Mouse (Mus musculus): ENCODE measurements at regions not wholly inside any gene's neighbourhood (a gene's known extent, or its start where the extent isn't known, plus 50 kb on each side); places are given as distances from the start of the nearest gene placed in this dataset.
A peak's percentile ranks its signal among the peaks of the same experiment; 100 is the strongest.

DNA sequence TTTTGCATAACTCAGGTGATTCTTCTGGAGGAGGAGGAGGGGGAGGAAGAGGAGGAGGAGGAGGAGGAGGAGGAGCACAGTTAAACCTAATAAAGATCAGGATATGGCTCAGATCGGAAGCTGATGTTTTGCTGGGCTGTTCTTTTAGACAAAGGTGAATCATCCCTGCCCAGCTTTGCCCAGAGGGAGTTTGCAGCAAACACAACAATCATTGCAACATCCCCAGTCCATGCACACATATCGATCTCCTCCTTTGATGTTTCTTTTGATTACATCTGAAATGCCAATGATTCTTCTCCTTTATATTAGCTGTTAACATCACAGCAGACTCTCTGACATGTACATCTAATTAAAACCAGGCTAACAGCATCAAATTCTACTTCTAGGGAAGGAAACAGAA lies 156.9 kb downstream of the Dad1 start:
- no peak for DNase-seq

DNA sequence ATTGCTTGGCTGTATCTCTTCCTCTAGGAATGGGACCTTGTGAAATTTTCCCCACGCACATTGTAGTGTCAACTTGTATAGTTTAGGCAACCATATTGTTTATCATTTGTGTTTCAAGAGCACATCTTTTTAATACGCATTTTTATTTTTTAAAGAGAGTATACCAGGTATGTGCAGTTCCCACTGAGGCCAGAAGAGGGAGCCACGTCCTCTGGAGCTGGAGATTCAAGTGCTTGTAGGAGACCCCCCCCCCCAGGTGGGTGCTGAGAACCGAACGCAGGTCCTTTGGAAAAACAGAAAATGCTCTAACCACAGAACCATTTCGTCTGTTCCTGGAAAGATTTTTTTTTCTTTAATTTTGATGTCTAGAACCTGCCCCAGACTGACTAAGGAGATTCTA lies 161.5 kb downstream of the Dad1 start:
- DNase-seq, result no peak

DNA sequence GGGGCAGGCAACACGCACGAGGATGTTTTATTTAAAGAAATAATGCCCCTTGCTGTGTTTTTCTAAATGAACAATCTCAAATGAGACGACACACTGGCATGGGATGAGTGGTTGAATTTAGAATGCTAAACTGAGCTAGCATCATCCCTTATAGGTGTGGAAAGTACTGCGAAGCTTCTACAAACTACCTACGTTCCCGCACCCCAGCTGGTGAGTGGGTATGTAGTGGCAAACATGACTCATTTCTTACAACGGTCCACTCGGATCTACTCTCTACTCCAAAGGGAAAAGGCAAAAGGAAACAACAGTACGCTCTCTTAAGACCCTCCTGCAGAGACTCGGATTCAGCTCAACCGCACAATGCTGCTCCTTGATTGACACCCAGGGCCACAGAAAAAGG lies 167.2 kb downstream of the Dad1 start:
- peak; percentile 87 for DNase-seq

DNA sequence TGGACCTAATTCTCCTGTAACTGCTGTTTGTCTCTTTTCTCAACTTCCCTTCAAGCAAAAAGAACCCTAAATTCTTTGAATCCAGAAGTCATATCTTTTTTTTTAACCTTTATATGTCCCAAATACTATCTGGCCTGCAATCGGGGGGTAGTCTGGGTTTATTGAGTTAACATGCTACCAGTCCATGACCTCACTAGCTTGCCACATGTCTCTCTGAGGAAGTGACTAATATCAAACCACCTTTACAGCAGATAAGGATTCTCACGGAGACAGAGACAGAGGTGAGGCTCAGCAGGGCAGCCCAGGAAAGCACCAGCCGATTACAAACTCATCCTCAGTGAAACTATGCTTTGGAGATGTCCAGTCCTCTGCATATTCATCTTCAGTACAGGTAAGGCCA lies 179.2 kb downstream of the Dad1 start:
- DNase-seq, result no peak

DNA sequence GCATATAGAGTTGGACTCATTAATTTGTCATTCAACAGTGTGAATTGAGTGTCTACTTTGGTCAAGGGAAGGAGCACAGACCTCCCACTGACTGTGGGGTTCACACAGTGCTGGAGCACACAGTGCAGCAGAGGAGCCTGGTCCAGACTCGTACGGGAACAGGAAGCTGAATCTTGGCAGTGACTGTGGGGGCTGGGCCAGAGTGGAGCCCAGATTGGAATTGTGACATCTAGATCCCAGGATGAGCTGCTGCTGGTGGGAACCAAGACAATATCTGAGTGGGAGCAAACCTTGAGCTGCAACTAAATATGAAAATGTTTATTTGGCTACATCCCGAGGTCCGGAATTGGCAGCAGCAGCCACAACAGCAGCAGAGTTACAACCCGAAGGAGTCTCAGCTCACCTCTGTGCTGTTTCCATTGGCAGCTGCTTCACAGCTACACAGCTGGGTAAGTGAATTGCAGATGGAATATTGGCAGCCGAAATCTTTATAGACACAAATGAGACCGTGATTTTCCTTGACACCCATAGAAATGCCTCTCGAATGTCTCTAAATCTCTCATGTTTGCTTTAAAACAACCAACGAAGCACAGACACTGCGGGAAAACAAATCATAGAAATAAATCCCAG lies 181.5 kb downstream of the Dad1 start:
- DNase-seq, result no peak

DNA sequence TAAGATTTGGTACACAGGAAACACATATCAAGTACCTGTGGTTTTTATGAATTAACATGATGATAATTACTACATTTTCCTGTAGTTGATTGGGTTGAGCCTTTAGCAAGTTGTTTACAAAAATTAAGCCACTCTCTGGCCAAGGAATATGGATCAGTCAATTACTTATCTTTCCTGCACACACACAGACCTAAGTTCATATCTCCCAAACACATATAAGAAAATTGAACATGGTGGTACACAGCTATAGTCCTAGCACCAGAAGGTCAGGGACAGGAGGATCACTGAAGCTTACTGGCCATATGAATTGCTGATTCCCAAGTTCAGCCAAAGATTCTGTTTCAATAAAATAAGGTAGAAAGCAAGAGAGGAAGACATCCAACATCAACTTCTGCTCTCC lies 183.7 kb downstream of the Dad1 start:
- no peak for DNase-seq

DNA sequence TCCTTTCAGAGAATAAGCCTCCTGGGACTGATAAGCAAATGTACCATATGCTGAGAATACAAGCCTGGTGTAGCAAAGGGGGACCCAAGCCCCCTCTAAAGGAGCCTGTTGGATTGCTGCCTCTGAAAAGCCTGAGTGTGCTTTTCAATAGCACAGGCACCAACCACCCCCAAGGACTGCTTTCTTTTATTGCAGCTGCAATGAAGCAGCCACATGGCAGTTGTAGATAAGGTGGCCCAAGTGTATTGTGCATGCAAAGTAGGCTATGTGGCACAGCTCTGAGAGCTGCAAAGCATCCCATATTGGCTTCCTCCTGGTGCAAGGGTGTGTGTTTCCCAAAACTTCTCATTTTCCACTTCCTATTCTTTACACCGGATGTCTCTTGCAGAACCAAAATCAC lies 185.2 kb downstream of the Dad1 start:
- DNase-seq, result no peak

DNA sequence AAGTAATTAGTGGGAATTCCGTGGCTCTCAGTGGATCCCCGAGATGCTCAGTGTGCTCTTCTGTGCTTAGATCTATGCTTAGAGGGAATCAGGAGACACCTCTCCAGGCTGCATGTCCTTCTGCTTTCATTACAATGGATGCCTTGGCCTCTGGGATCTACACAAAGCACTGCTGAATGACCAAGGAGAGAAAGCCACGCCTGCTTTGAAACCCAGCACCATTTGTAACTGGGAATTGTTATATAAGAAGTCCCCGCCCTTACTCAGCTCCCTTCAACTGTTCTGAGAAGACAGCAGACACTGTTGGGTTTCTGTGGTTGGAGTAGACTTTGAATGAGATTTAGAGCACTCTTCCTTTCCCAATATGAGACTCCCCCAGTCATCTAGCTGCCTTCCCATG lies 188.4 kb downstream of the Dad1 start:
- no peak for DNase-seq

DNA sequence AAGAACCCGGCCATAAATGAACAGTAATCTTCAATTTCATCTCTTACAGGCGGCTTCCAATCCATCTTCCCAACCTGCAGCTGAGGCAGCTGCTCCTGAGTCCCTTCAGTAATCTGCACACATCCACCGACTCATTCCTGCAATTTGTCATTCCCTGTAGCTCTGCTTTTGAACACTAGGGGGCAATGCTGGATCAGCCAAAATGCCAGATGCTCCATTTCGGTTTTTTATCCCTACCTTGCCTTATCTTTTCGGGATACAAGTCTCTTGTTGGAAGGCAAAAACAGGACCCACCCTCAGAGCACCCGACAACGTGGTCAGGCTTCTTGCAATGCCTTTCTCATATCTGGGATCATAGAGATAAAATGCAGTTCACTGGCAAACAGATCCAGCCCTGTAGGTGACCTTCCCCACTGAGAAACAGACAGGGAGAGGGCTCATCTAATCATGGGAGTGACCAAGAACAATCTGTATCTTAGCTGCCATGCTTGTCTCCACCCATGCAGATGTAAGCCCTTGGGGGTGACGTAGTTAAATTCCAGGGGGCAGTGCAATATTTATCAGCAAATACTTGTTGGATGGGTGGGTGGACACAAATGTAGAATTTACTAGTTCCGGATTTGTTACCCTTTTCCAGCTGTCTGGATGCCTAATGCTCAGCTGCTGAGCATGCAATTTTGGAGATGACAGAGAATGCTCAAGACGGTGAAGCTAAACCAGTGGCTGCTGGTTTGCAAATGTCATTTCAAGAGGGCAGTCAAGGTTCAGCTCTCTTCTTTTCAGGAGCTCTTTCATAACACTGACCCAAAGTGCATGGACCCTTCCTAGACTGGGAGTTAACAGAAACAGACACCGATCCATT lies 189.1 kb downstream of the Dad1 start:
- DNase-seq, result peak; percentile 82

DNA sequence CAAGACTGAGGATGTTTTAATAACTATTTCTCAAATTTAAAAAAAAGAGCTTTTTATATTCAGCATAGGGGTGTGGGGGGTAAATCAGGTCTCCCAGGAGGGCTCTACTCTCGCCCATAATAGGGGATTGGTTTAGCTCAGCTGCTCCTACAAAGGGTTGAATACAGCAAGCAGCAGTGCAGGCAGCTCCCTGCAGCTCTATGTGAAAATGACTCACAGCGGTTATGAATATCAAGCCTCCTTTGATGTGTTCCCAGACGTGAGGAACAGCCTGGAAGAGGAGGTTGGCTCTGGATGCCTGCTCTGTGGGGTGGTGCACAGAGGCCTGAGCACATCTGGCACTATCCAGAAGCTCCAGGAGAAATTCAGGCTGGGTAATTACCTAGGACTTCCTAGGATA lies 192.3 kb downstream of the Dad1 start:
- peak; percentile 69 for DNase-seq

DNA sequence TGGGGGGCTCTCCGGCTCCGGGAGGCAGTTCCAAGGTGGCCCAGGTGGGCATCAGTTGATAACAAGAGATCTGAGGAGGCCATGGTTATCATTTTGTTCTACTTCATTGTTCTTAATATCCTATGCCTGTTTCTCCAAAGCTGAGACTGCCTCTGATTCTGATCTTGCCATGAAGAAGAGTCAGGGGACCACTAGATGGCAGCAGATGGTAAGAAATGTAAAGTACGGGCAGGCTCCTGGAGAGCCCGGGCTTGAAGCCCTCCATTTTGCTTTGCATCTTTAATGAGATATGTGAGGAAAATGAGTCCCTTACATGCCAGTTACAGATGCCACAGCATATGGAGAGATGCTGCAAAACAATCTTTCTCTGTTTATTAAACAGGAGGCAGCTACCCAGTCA lies 194.1 kb downstream of the Dad1 start:
- DNase-seq, result peak; percentile 85

DNA sequence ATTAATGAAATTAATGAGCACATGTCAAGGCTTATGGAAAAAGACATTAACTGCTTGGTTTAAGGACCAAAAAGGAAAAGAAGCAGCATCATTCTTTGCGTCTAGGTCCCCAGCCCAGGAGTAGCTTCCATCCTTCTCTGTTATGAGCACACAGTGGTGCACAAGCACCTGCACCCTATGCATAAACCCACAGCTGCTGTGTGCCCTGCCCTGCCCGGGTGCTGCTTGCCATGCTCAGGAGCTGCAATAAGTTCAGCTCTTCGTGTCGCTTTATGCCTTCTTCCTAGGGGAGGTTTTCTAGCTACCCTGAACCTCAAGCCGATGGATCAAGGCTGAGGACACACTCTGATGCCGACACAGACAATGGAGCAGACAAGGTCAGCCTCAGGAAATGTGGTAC lies 194.8 kb downstream of the Dad1 start:
- DNase-seq, result no peak

DNA sequence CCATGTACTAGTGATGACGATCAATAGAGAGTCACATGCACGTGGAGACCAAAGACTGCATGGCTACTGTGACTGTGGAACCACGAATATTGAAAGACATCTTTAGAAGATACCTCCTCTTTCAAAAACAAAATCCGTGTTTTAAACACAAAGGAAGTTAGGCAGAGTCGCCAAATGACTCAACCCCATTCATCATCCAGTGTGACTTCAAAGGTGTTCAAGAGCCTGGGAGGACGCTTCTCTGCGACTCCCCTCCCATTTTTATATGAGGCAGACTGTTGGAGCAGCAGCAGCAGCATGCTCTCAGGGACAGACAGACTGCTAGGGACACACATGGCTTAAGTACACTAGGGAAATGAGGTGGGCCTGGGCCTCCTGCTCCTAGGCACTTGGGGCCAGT lies 197.2 kb downstream of the Dad1 start:
- DNase-seq, result no peak

DNA sequence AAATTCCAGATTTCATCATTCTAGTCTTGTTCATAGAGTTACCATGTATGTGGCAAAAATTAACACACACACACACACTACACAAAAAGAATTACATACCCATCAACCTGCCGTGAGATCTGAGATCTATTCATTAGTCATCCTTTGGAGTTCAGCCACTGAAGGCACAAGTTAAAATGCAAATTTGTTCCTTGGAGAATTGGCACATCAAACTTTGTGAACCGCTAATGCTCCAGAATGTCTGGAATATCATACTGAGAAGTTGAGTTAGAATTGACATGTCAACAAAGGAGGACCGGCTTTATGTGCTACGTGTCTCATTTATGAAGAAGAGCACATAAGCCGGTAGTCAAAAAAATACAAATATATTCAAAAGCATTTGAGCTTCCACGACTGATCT lies 198.5 kb downstream of the Dad1 start:
- no peak for DNase-seq

DNA sequence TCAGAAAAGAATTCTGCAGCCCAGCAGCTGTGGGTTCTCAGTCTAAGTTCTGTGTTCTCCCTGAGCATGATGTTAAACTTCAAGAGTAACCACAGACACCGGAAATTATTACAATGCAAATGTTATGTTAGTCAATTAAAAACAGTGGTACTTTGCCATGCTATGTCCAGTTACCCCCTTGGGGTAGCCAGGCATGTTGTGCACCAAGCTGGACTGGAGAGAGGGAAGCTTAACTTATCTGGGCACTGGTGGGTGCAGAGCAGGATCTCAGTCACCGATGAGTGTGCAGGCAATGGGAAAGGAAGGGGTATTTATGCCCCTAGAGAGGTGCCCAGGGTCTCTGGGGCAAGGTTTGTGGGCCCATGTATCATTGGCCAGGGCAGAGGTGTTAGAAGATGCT lies 211.6 kb downstream of the Dad1 start:
- no peak for DNase-seq

DNA sequence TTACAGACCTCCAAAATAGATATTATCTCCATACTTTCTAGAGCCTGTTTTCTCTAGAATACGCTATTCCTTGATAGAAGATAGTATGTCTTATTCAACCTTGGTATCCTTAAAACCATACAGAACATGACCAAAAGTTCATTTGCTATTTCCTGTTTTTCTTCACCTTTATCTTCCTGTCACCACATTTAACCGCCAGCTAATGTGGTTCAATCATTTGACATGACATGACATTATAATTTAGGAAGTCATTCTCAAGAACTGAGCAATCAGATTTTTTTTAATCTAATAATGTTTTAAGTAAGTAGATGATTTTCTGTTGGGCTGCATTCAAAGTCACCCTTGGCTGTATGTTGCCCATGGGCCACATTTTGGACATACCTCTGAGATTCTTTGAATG lies 213.3 kb downstream of the Dad1 start:
- no peak for DNase-seq

DNA sequence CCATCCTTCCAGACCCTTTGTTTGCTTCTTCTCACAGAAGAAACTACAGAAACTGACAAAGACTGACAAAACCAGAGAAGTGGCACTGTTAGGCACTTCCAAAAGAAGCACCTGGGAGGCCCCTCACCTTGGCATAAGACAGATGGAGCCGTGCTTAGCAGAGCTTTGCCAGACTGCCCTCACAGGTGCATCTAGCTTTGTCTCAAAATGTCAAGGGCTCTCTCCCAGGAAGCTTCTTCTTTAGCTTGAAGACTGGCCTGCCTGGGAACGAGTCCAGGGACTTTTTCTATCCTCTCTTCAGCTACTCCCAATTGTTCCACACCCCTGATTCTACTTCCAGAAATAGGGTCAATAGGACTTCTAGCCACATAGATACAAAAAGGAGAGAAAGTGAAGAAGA lies 219.4 kb downstream of the Dad1 start:
- DNase-seq, result no peak

DNA sequence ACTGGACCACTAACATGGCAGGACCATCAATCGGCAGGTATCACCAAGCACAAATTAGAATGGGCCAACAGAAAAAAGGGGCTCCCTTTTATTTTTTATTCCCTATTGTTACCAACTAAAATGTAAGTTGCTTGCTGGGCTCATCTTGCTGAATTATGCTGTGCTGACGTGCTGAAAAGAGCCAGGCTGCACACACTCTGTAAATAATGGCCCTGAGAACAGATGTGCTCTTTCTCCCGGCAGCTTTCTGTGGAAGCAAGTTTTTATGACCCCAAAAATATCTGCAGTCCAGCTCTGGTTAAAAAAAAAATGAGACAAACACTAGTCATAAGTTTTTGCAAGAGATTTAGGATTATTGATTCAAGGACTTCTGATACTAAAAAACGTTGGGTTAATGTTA lies 230.4 kb downstream of the Dad1 start:
- no peak for DNase-seq

DNA sequence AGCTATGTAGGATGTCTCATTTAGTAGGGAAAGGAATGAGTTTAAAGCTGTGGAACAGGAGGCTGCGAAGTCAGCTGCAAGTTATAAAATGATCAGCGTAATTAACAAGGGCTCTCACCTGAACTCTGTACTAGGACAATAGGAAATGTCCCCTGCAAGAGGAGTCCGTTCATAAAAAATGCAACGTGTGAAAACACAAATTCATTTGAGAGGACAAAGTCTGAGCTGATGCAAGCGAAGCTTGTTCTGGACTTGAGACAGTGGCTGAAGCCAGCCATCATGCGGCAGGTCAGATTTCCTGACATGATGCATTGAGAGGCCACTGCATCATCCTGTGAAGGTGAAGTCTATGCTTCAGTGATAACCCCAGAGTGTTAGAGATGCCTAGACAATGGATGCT lies 232.5 kb downstream of the Dad1 start:
- DNase-seq, result no peak

DNA sequence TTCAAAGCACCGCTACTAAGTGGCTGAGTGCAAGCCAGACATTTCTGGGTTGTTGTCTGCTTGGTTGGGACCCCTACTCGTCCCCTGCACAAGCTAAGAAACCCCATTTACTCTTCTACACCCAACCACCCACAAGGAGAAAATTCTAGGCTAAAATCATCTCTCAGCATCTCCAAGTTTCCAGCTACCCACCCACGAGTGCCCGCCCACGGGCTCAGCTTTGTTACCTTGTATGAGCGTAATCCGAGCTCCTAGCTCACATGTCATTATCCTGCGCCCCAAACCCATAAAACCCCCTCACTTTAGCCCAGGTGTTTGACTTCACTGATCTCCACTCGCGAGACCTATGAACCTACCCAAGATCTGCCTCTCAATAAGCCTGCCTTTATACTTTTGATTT lies 239.3 kb downstream of the Dad1 start:
- DNase-seq, result peak; percentile 26

DNA sequence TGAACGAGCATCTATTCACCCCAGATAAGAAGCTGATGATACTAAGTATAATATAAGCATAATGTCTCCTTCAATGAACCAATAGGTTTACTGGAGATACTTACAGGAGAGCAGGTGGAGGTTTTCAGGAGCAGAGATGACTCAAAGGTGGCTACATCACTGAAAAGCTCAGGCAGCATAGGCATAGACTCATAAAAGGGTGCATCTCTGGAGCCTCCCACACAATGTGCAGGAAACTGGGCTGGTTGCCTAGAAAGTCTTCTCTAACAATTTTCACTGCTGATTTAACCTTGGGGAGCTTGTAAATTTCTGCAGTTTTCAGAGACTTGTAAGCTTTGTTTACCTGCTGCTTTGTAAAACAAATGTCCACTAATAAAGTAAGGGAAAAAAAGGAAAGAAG lies 251.8 kb downstream of the Dad1 start:
- DNase-seq, result peak; percentile 77

DNA sequence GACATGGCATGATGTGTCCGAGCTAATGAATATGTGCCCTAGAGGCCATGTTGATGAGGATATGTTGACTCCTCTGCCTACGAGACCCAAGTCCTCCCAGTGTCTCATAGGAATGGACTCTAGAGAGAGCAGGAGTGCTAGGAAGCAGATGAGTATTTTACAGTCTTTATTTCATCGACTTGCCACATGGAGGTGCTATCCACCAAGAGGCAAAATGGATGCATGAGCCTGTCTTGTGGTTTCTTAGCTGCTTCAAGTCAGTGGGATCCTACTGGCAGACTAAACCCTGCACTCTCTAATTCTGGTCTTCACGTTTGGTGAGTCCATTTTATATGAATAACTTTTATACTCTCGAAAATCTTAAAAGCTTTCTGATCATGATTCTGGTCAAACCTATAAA lies 253.4 kb downstream of the Dad1 start:
- DNase-seq, result no peak

DNA sequence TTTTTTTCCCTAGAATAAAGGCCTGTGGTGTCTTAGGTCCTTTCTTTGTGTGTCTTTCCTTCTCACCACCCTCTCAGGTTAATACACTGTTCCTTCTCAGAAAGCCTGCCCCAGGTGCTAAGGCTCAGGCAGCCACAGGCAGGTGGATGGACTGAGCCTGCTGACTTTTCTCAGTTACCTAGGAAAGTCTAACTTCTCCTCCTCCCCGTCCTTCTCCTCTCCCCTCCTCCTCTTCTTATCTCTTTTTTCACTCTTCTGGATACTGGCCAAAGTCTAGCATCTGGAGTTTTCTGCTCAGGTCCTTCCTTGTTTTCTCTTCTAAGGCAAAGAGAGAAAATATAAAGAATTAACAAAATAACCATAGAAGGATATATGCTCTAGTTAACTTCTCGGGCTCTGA lies 260.5 kb downstream of the Dad1 start:
- no peak for DNase-seq

DNA sequence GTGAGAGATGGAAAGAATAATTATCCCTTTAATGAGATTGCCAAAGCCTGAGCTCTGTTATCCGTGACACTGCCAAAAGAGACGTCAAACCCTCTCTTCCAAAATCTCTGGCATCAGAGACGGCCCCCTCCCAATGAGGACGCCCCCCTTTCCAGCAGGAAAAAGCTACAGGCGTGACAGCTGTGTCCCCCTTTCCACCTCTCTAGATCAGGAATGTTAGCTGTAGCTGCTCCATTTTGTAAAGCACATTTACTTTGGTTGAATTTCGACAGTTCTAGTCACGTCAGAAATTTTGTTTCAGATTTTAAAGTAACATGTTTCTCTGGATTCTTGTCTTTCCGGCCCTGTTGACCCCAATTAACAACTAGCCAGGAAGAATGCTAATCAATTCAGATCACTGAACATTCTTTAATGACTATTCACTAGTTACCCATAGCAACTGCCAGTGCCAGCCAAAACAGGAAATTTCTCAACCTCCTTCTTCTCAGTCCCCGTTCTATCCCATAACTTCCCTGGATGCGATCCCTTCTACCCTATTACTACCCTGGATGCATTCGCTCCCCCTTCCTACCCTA lies 261.1 kb downstream of the Dad1 start:
- DNase-seq, result no peak

DNA sequence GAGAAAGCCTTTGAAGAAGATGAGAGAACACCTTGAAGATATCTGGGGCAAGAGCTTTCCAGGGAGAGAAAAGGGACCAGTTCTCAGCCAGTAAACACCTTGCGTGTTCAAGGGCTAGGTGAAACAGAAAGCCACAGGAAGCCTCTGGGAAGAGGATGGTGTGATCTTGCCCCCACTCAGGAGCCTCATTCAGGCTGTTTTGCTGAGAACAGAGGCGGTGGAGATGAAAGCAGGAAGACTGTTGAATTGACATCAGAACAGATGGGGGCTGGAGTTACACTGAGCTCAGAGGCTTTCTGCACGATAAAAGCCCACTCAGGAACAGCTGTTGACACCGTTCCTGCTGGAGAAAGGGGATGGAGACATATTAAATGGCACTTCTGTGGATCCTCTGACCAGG lies 262.5 kb downstream of the Dad1 start:
- peak; percentile 40 for DNase-seq
